Mouse (Mus musculus): Measurements from ENCODE around the gene Cxcl3.

Gene Cxcl3

DNA sequence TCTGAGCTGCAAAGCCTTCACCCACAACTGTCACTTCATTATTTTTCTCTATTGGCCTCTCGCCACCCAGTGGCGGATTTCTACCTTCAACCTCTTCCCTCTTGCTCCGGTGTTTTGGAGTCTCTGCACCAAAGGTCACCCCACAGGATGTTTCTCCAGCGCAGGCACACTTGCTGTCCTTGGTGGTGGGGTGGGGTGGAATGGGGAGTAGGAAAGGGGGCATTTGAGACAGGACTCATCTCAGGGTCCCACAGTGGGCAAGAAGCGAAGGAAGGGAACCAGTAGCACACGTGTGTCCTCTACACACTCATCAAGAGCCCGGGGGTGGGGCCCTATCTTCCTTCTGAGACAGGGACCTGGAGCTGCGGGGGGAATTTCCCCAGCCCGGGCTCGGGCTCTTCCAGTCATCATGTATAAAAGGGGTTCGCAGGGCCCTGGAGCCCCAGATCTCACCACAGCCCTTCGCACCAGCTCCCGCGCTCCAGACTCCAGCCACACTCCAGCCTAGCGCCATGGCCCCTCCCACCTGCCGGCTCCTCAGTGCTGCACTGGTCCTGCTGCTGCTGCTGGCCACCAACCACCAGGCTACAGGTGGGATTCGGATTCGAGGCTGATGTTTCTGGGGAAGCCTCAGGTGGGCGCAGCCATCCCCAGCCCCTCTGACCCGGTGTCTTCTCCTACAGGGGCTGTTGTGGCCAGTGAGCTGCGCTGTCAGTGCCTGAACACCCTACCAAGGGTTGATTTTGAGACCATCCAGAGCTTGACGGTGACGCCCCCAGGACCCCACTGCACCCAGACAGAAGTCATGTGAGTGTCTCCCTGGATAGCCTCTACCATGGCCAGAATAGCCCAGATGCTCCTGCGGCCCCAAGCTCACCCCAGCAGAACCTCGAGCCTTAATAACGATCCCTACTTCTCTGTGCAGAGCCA, at the start of gene Cxcl3:
Gene Cxcl3 (plus strand): TSS at position 445 of the 930 bp plus-strand sequence.
- peak; percentile 63 for DNase-seq (ENCODE audit: extremely low read depth, insufficient read length, low spot score)

GRCm38 (mm10) chr5:90742029-90742428, 43.9 kb upstream of the Cxcl3 start:
- peak; percentile 16 for DNase-seq (ENCODE audit: extremely low read depth, insufficient read length, low spot score)

GRCm38 (mm10) chr5:90753934-90754333, 32.0 kb upstream of the Cxcl3 start:
- DNase-seq (ENCODE audit: extremely low read depth, insufficient read length, low spot score), result peak; percentile 51

GRCm38 (mm10) chr5:90758020-90758605, 27.8 kb upstream of the Cxcl3 start:
- DNase-seq (ENCODE audit: extremely low read depth, insufficient read length, low spot score), result peak; percentile 70

- DNase-seq (ENCODE audit: extremely low read depth, insufficient read length, low spot score), result peak; percentile 71
These were observed 26.5 kb upstream of the Cxcl3 start, which contains the start of gene Cxcl5 for GRCm38 (mm10) chr5:90759077-90760065. Cxcl5 (plus strand) TSS chr5:90759360.

GRCm38 (mm10) chr5:90760303-90760702, 25.6 kb upstream of the Cxcl3 start:
- no peak for DNase-seq (ENCODE audit: extremely low read depth, insufficient read length, low spot score)

DNA sequence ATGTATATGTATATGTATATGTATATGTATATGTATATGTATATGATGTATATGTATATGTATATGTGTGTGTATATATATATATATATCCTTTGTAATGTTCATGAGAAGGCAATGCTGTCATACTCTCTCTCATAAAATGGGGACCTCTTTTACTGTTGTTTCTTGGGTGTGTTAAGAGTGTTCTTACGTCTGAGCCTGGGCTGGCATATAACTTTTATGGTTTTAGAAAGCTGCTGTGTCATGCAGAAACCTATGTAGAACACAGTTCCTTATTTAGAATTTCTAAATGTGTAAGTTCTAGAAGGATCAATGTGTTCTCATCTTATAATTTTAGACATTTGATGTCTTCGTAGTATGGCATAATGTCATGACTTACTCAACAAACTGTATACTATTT, 25.1 kb upstream of the Cxcl3 start:
- no peak for DNase-seq (ENCODE audit: extremely low read depth, insufficient read length, low spot score)

- DNase-seq (ENCODE audit: extremely low read depth, insufficient read length, low spot score), result no peak
These were observed 24.1 kb upstream of the Cxcl3 start for GRCm38 (mm10) chr5:90761834-90762233.

DNA sequence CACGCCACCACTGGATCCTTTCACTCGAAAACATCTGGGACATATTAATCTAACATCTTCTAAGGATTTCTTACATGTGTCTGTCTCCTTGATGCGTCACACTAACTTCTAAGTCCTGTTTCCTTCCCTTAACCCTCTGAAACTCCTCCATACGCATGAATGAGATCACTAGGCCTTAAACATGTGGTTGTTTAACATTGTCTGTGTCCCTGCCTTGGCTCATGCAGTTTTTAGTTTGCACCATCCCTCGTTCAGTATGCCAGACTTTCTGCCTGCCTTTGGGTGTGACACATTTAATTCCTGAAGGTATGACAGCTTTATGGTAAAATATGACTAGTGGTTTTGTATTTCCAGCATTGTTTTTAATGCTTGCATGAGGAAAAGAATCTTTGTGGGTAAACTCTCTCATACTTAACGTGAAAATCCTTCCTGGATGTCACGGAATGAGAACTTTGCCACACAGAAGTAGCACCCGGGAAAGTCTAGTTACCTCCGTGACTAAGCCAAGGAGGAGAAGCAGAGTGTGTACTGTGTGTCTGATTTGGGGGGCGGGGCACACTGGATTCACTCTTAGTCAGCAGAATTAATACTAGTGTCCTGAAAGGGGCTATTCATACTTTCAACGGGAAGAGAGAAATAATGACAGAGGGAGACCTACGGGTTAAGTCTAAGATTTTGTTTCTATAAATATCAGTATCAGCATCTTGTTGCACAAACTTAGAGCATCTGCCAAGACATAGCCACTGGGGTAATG, 21.8 kb upstream of the Cxcl3 start:
- peak; percentile 55 for DNase-seq (ENCODE audit: extremely low read depth, insufficient read length, low spot score)

DNA sequence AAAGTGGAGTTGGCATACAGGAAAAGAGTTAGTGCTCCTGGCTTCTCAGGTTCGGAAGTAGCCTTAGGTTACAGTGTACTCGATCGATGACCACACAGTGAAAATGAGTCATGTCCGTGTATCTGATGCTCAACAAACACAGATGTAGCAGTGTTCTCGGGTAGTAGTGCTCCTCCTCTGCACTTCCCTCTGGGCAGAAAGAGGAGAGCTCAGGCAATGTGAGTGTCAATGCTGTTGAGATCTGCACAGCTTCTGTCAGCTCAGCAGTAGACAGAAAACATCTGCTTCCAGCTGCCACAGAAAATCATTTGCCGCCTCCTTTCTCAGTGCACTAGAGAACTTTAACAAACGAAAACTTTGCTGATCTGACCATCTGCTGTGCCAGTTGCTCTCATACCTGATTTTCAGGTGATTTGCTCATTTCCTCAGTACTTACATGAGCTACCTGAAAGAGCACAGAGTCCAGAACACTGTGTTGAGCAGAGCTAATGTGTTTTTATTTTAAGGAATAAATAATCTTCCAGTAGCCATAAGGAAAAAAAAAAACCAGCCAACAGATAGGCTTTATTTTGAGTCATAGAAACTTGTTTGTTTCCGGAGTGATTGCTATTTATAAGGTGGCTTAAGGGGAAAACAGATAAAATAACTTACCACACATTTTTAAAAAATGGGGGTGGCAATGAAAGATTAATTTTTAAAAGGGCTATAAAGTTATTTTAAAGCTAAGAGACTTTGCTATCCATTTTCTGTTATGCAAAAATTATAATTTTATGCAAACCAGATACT, 19.9 kb upstream of the Cxcl3 start:
- DNase-seq (ENCODE audit: extremely low read depth, insufficient read length, low spot score), result peak; percentile 33

DNA sequence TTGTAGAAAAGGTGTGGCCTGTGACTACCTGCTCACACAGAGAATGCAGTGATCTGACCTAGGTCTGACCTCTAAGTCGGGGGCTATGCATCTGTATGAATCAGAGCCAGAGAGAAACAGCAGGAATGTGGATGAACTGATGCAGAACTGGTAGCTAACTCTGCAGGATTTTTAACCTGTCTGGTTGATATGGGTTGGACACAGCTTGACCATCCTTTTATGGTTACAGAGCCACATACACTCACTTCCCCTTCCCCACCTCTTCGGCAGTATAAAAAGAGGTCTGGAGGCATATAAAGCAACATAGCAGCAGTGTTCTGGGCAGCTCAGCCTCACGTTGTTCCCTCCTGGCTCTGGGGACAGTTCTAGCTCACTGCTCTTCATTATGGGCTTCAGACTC, 17.7 kb upstream of the Cxcl3 start, which contains the start of gene Ppbp:
Gene Ppbp (plus strand): TSS at position 301 of the 400 bp plus-strand sequence.
- DNase-seq (ENCODE audit: extremely low read depth, insufficient read length, low spot score), result no peak

DNA sequence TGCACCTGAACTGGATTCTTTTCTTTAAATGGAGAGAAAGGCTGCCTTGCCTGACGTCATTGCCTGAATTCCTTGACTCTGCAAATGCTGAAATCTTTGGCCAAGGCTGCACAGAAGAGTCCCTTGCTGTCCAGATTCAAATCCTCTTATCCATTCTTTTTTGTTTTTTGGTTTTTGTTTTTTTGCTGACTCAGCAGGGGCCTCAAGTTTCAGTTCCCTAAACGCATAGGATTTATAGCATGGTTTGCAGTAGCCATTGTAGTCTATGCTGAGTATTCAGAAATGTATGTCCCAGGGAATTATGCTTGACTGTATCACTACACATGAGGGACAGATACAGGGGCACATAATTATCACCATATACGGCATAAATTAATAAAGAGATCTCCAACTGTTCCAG, 14.5 kb upstream of the Cxcl3 start:
- DNase-seq (ENCODE audit: extremely low read depth, insufficient read length, low spot score), result no peak

GRCm38 (mm10) chr5:90771880-90772653, 13.8 kb upstream of the Cxcl3 start, which contains the start of gene Pf4:
Pf4 (plus strand) TSS chr5:90772435.
- DNase-seq (ENCODE audit: extremely low read depth, insufficient read length, low spot score), result no peak

- no peak for DNase-seq (ENCODE audit: extremely low read depth, insufficient read length, low spot score)
These were observed 10.3 kb upstream of the Cxcl3 start for GRCm38 (mm10) chr5:90775562-90775961.

DNA sequence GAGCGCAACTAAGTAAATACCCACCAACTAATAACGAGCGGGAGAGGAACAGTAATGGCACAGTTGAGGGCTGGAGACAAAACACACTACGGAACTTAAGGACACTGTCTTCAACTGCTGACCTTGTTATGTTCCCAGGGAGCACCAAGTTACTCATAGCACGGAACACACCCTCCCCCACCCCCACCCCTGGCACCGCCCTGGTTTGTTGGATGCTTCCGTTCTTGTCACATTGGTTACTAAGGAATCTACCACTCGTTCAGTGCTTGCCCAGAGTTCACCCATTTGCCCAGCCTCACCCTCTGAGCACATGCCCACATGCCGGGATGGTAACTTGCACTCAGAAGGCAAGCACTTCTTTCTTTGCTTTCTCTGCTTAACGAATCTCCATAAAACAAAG, 8.3 kb upstream of the Cxcl3 start:
- no peak for DNase-seq (ENCODE audit: extremely low read depth, insufficient read length, low spot score)

DNA sequence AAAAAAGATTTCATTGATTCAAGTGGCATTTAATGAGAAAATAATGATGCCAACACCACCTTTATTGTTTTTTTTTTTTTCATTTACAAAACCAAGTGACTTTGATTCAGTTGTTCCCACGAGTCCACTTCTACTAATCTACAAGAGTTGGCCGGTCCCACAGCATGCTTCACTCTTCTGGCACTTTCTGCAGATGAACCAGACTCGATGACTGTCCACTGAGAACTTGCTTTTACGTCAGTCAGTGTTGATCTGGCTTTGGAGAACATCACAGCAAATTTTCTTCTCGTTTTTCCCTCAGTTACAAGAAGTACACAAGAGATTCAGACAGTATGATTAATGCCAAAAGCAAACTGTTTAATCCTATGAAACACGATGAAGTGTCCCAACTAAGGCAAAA, 7.0 kb upstream of the Cxcl3 start:
- DNase-seq (ENCODE audit: extremely low read depth, insufficient read length, low spot score), result no peak

DNA sequence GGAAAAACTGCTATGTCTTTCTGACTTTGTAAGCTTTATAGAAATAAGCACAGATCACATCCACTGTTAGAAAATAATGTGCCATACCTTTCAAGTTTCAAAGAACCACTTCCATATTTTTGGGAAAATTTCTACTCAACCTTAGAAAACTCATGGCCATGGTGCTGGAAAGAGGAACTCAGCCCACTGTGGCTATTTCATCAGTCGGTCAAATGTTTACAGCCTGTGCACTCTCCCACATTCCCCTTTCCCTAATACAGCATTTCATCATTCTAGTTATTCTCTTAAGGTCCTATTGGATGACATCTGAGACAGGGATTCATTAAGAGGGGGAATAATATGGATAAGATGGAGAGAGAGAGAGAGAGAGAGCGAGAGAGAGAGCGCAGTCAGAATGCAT, 2.2 kb upstream of the Cxcl3 start:
- DNase-seq (ENCODE audit: extremely low read depth, insufficient read length, low spot score), result no peak

DNA sequence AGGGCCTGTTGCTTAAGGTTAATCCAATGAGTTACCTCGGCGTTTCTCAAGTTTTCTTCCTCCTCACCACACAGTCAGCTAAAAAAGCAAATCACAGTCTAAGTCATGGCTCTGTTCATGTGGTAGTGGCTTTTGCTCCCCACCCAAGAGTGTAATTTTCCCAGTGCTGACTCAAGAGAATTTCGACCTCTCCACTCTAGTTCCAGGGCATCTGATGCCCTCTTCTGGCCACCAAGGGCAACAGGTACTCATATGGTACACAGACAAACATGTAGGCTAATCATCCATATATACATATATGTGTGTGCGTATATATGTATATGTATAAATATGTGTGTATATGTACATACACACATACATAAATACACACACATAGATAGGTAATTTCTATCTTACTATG, 2.2 kb downstream of the Cxcl3 start:
- peak; percentile 37 for DNase-seq (ENCODE audit: extremely low read depth, insufficient read length, low spot score)

Measured in 3134 (cell line).